Mouse (Mus musculus) lung, postnatal 0 days (tissue): ENCODE measurements around the gene Plcg1. TPM values are rescaled to one million over a fixed set of nuclear protein-coding genes. Genes with fewer than 3 reads are reported as not detected.

Experiments used
- ATAC-seq: fragments of 200-750 bp; cut with Nextera tagmentation; 2 replicates; pipeline ENCODE4 v1.8.0; 2017; ENCODE audit warnings: moderate library complexity
- DNase-seq: peaks from one replicate; pipeline ENCODE4 v3.0.0-alpha.2; 2016; ENCODE audit warnings: low spot score
- H3K27ac ChIP-seq: fragments of 300-500 bp; sonication (generic); 2 replicates; pipeline ENCODE4 v1.5.1; 2014; ENCODE audit warnings: antibody characterized with exemption, mild to moderate bottlenecking, low read length, mixed read lengths
- H3K27me3 ChIP-seq: fragments of 300-500 bp; sonication (generic); replicated peaks from 2 replicates; pipeline ENCODE4 v1.6.1; 2014; ENCODE audit warnings: low read length, mixed read lengths; ENCODE audit not compliant: insufficient read depth
- H3K36me3 ChIP-seq: fragments of 300-500 bp; sonication (generic); 2 replicates; pipeline ENCODE4 v1.6.1; 2014; ENCODE audit warnings: low read length, mixed read lengths; ENCODE audit not compliant: insufficient read depth
- H3K4me1 ChIP-seq: fragments of 300-500 bp; sonication (generic); 2 replicates; pipeline ENCODE4 v1.6.1; 2014; ENCODE audit warnings: antibody characterized with exemption, low read depth, low read length, mixed read lengths; ENCODE audit not compliant: insufficient read depth
- H3K4me2 ChIP-seq: fragments of 300-500 bp; sonication (generic); replicated peaks from 2 replicates; pipeline ENCODE4 v1.6.1; 2014; ENCODE audit warnings: low read depth, mild to moderate bottlenecking, low read length, moderate library complexity, mixed read lengths
- H3K4me3 ChIP-seq: fragments of 300-500 bp; sonication (generic); 2 replicates; pipeline ENCODE4 v1.5.1; 2014; ENCODE audit warnings: low read depth, low read length
- H3K9ac ChIP-seq: fragments of 300-500 bp; sonication (generic); replicated peaks from 2 replicates; pipeline ENCODE4 v1.6.1; 2014; ENCODE audit warnings: low read depth, mild to moderate bottlenecking
- H3K9me3 ChIP-seq: fragments of 300-500 bp; sonication (generic); 2 replicates; pipeline ENCODE4 v1.6.1; 2016; ENCODE audit warnings: low read length, mixed read lengths
- CTCF ChIP-seq: IDR thresholded peaks from 2 replicates; pipeline ENCODE4 v1.5.1; 2016; ENCODE audit warnings: antibody characterized with exemption, mild to moderate bottlenecking
- EP300 ChIP-seq: IDR thresholded peaks from 2 replicates; pipeline ENCODE4 v1.6.1; 2016; ENCODE audit warnings: antibody characterized with exemption, mild to moderate bottlenecking, control low read depth
- WGBS: fragments of 180-500 bp; shearing (Covaris S2); extraction: QIAGEN DNeasy Blood & Tissue Kit; methylation state at CpG from one replicate; pipeline ENCODE4 v1.1.7; 2014; 5-methylcytosine and 5-hydroxymethylcytosine counted together
- polyA plus RNA-seq: library from polyadenylated mRNA; unstranded; fragments of >200 nt; fragmentation: Nextera tagmentation; extraction: Ambion mirVana; gene quantifications from 2 replicates; pipeline ENCODE4 v1.2.1, GENCODE M21; 2015

The Plcg1 gene
- polyA plus RNA-seq, 1 experiment from 2014 or later, result 34.8 TPM

GRCm38 (mm10) chr2:160765096-160765495, 34.0 kb downstream of the Plcg1 start:
- Histone ChIP-seq H3K27ac (no peak overlapping the region), H3K36me3 (0 out of 2 replicates have a peak, but pooled peaks cover 6% of the 10 kb centered on the region), H3K4me1 (no peaks in the 10 kb centered on the region), H3K27me3 (no peaks in the 10 kb centered on the region), H3K9me3 (no peaks in the 10 kb centered on the region), H3K4me3 (no peak overlapping the region), H3K9ac (no peak overlapping the region), H3K4me2 (no peak overlapping the region)
- no peak for DNase-seq
- no peak for ATAC-seq
- TF ChIP-seq EP300 (no peak), CTCF (no peak)
- 53% methylated on average over 3 of the region's 3 CpGs for WGBS

GRCm38 (mm10) chr2:160766371-160766771, 35.3 kb downstream of the Plcg1 start:
- peak; percentile 68 for TF ChIP-seq EP300
- no peak for TF ChIP-seq CTCF
- WGBS, result 46% methylated on average over 5 of the region's 5 CpGs
- no peaks in the 10 kb centered on the region for H3K4me1 ChIP-seq
- no peaks in the 10 kb centered on the region for H3K27me3 ChIP-seq
- H3K9me3 ChIP-seq, result no peaks in the 10 kb centered on the region
- DNase-seq (peak; percentile 74), ATAC-seq (peak; percentile 73)
- peak overlapping the region; percentile 39 for H3K27ac ChIP-seq
- no peak overlapping the region for H3K9ac ChIP-seq
- no peak overlapping the region for H3K4me2 ChIP-seq
- H3K36me3 ChIP-seq, result 0 out of 2 replicates have a peak, but pooled peaks cover 12% of the 10 kb centered on the region
- H3K4me3 ChIP-seq, result no peak overlapping the region

GRCm38 (mm10) chr2:160767201-160767600, 36.1 kb downstream of the Plcg1 start:
- Histone ChIP-seq H3K27me3 (no peaks in the 10 kb centered on the region), H3K4me3 (no peak overlapping the region), H3K4me1 (no peaks in the 10 kb centered on the region), H3K9ac (no peak overlapping the region), H3K9me3 (no peaks in the 10 kb centered on the region), H3K36me3 (0 out of 2 replicates have a peak, but pooled peaks cover 11% of the 10 kb centered on the region), H3K4me2 (no peak overlapping the region), H3K27ac (no peak overlapping the region)
- WGBS, result 100% methylated on average over 2 of the region's 2 CpGs
- DNase-seq (no peak), ATAC-seq (no peak)
- TF ChIP-seq CTCF (no peak), EP300 (no peak)

- 67% methylated on average over 4 of the region's 4 CpGs for WGBS
- ATAC-seq (no peak), DNase-seq (no peak)
- no peak overlapping the region for H3K27ac ChIP-seq
- H3K9me3 ChIP-seq, result no peaks in the 10 kb centered on the region
- 0 out of 2 replicates have a peak, but pooled peaks cover 10% of the 10 kb centered on the region for H3K36me3 ChIP-seq
- H3K27me3 ChIP-seq, result no peaks in the 10 kb centered on the region
- no peak overlapping the region for H3K9ac ChIP-seq
- H3K4me1 ChIP-seq, result no peaks in the 10 kb centered on the region
- TF ChIP-seq EP300, result no peak
- H3K4me2 ChIP-seq, result no peak overlapping the region
- no peak overlapping the region for H3K4me3 ChIP-seq
Measured at GRCm38 (mm10) chr2:160768097-160768695, 37.1 kb downstream of the Plcg1 start.

GRCm38 (mm10) chr2:160768997-160769396, 37.9 kb downstream of the Plcg1 start:
- 88% methylated on average over 2 of the region's 2 CpGs for WGBS
- H3K4me2 ChIP-seq, result no peak overlapping the region
- TF ChIP-seq CTCF (no peak), EP300 (no peak)
- no peaks in the 10 kb centered on the region for H3K4me1 ChIP-seq
- H3K9ac ChIP-seq, result no peak overlapping the region
- no peaks in the 10 kb centered on the region for H3K9me3 ChIP-seq
- ATAC-seq, result no peak
- DNase-seq, result no peak
- H3K36me3 ChIP-seq, result 0 out of 2 replicates have a peak, but pooled peaks cover 10% of the 10 kb centered on the region
- no peak overlapping the region for H3K4me3 ChIP-seq
- no peaks in the 10 kb centered on the region for H3K27me3 ChIP-seq
- H3K27ac ChIP-seq, result no peak overlapping the region

- no peaks in the 10 kb centered on the region for H3K27me3 ChIP-seq
- no peak for ATAC-seq
- TF ChIP-seq CTCF (no peak), EP300 (no peak)
- H3K9ac ChIP-seq, result no peak overlapping the region
- no peak for DNase-seq
- no peak overlapping the region for H3K27ac ChIP-seq
- H3K9me3 ChIP-seq, result no peaks in the 10 kb centered on the region
- no peaks in the 10 kb centered on the region for H3K4me1 ChIP-seq
- no peak overlapping the region for H3K4me3 ChIP-seq
- no peak overlapping the region for H3K4me2 ChIP-seq
- 0 out of 2 replicates have a peak, but pooled peaks cover 10% of the 10 kb centered on the region for H3K36me3 ChIP-seq
Measured at GRCm38 (mm10) chr2:160770409-160770808, 39.3 kb downstream of the Plcg1 start.
